Mouse (Mus musculus) hindbrain, embryonic 13.5 days (tissue): ENCODE measurements at regions not wholly inside any gene's neighbourhood (a gene's known extent, or its start where the extent isn't known, plus 50 kb on each side); places are given as distances from the start of the nearest gene placed in this dataset.

Experiments used
- ATAC-seq: fragments of 200-750 bp; cut with Nextera tagmentation; 2 replicates; pipeline ENCODE4 v1.8.0; 2017; ENCODE audit warnings: moderate TSS enrichment; ENCODE audit not compliant: low FRiP score
- H3K27ac ChIP-seq: fragments of 300-500 bp; sonication (generic); 2 replicates; pipeline ENCODE4 v1.5.1; 2015; ENCODE audit warnings: inconsistent platforms, mild to moderate bottlenecking, moderate library complexity
- H3K27me3 ChIP-seq: fragments of 300-500 bp; sonication (generic); 2 replicates; pipeline ENCODE4 v1.6.1; 2015; ENCODE audit warnings: mild to moderate bottlenecking, inconsistent platforms
- H3K36me3 ChIP-seq: fragments of 300-500 bp; sonication (generic); 2 replicates; pipeline ENCODE4 v1.6.1; 2015; ENCODE audit warnings: mild to moderate bottlenecking, inconsistent platforms
- H3K4me1 ChIP-seq: fragments of 300-500 bp; sonication (generic); replicated peaks from 2 replicates; pipeline ENCODE4 v1.6.1; 2015; ENCODE audit warnings: inconsistent platforms
- H3K4me2 ChIP-seq: fragments of 300-500 bp; sonication (generic); 2 replicates; pipeline ENCODE4 v1.6.1; 2015; ENCODE audit warnings: inconsistent platforms, mild to moderate bottlenecking, moderate library complexity
- H3K4me3 ChIP-seq: fragments of 300-500 bp; sonication (generic); 2 replicates; pipeline ENCODE4 v1.5.1; 2015; ENCODE audit warnings: mild to moderate bottlenecking, inconsistent platforms
- H3K9ac ChIP-seq: fragments of 300-500 bp; sonication (generic); 2 replicates; pipeline ENCODE4 v1.6.1; 2015; ENCODE audit warnings: mild to moderate bottlenecking, inconsistent platforms
- H3K9me3 ChIP-seq: fragments of 300-500 bp; sonication (generic); 2 replicates; pipeline ENCODE4 v1.6.1; 2016; ENCODE audit warnings: inconsistent platforms
- WGBS: fragments of 180-500 bp; shearing (Covaris S2); methylation state at CpG from one replicate; pipeline ENCODE4 v1.1.7; 2015; 5-methylcytosine and 5-hydroxymethylcytosine counted together

DNA sequence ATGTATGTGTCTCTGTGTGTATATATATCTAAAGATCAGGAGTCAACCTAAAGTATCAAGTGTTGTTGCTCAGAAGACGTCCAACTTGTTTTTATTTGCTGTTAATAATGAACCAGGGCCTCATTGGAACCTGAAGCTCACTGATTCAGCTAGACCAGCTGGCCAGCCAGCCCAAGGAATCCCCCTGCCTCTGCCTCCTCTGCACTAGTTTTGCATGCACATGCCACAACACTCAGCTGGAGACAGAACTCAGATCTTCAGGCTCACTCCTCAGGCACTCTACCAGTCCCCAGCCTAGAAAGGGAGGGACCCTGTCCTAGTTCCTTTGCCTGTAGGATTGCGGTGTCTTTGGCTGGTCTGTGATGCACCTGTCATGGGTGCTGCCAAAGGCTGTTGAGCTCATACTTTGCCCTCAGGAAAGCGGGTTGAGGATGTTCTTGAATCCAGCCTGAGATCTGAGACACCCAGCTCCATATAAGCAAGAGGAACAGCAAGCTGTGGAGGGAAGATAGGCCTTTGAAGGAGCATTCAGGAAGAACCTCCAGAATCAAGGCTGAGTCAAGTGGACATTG lies 247.5 kb downstream of the Rplp1 start:
- peaks cover 12% of the 10 kb centered on the region; the same call in 1 of the 2 replicates for H3K4me1 ChIP-seq
- H3K9ac ChIP-seq: no peak overlapping the region
- H3K9me3 ChIP-seq: peaks cover 2% of the 10 kb centered on the region; the same call in 1 of the 2 replicates
- no peaks in the 10 kb centered on the region for H3K36me3 ChIP-seq
- no peak overlapping the region for H3K27ac ChIP-seq
- no peak overlapping the region for H3K4me3 ChIP-seq
- no peak for ATAC-seq
- no peak overlapping the region for H3K4me2 ChIP-seq
- 90% methylated on average over 3 of the region's 3 CpGs for WGBS
- H3K27me3 ChIP-seq: peaks cover 5% of the 10 kb centered on the region

DNA sequence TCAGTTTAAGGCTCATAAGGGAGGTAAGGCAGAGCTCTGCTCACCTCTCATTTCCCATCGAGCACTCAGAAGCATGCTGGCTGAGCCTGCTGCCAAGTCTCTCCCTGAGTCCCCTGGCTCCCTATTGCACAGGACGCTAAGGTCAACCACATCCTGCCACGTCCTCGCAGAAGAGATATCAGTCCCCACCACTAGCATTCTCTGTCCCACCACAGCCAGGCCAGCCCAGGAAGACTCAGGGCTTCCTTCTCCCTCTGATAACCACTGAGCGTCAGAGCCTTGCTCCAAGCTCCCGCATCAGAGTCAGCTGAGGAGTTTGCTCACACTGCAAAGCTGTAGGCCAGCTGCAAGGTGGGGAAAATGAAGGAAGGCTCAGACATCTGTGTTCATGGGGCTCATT lies 248.2 kb downstream of the Rplp1 start:
- peaks cover 2% of the 10 kb centered on the region; the same call in 1 of the 2 replicates for H3K9me3 ChIP-seq
- WGBS: 85% methylated on average over 6 of the region's 6 CpGs
- H3K4me3 ChIP-seq: no peak overlapping the region
- H3K27ac ChIP-seq: no peak overlapping the region
- H3K4me2 ChIP-seq: no peak overlapping the region
- no peak for ATAC-seq
- no peaks in the 10 kb centered on the region for H3K36me3 ChIP-seq
- peaks cover 5% of the 10 kb centered on the region for H3K27me3 ChIP-seq
- H3K4me1 ChIP-seq: peaks cover 12% of the 10 kb centered on the region; the same call in 1 of the 2 replicates
- H3K9ac ChIP-seq: no peak overlapping the region

DNA sequence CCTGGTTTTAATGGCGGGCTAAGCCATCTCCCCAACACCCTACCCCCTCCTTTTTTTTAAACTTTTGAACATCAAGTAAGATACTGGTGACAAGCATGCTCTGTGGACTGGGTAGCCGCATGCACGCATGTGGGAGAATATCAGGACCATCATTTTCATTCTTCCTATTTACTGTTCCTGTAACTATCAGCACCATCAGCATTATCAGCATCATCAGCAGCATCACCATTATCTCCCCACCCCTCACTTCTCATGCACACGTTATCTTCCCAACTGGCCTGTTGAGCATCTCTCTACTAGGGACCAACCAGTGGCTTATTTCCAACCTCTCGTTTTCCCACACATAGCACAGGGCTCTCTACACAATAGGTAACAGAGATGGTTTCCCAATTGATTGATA lies 249.1 kb downstream of the Rplp1 start:
- ATAC-seq: no peak
- WGBS: 92% methylated on average over 5 of the region's 5 CpGs
- H3K4me2 ChIP-seq: no peak overlapping the region
- peaks cover 5% of the 10 kb centered on the region; the same call in 1 of the 2 replicates for H3K27me3 ChIP-seq
- peaks cover 2% of the 10 kb centered on the region; the same call in 1 of the 2 replicates for H3K9me3 ChIP-seq
- peaks cover 12% of the 10 kb centered on the region; the same call in 1 of the 2 replicates for H3K4me1 ChIP-seq
- no peak overlapping the region for H3K27ac ChIP-seq
- H3K9ac ChIP-seq: no peak overlapping the region
- no peaks in the 10 kb centered on the region for H3K36me3 ChIP-seq
- no peak overlapping the region for H3K4me3 ChIP-seq

DNA sequence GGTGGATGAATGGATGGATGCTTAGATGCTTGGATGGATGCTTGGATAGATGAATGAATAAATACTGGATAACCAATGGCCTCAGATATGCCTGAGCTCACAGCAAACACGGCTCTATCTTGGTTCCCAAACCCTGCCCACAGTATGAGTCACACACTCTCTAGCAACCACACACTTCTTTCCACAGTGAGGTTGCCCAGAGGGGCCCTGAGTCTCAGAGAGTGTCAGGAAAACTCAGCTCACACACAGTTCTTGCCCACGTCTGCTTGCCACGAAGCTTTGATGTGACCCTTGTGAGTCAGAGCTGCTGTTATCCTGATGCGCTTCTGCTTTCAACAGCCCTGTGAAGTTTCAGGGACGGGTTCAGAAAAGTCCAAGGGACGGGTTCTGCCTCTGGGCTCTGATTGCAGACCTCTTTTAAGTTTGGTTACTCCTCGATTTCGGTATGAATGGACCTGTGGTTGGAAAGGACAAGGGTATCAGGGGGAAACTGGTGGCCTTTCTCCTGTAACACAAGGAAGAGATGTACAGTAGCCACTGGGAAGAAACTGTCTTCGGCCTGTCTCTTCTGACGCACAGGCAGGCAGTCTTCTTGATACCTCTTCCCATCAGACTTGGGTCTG lies 250.2 kb downstream of the Rplp1 start:
- H3K4me1 ChIP-seq: 0 out of 2 replicates have a peak, but pooled peaks cover 1% of the 10 kb centered on the region
- no peak overlapping the region for H3K4me3 ChIP-seq
- ATAC-seq: no peak
- no peaks in the 10 kb centered on the region for H3K36me3 ChIP-seq
- 91% methylated on average over 10 of the region's 10 CpGs for WGBS
- peaks cover 2% of the 10 kb centered on the region; the same call in 1 of the 2 replicates for H3K9me3 ChIP-seq
- H3K4me2 ChIP-seq: no peak overlapping the region
- peaks cover 7% of the 10 kb centered on the region; the same call in 1 of the 2 replicates for H3K27me3 ChIP-seq
- H3K27ac ChIP-seq: no peak overlapping the region
- no peak overlapping the region for H3K9ac ChIP-seq

DNA sequence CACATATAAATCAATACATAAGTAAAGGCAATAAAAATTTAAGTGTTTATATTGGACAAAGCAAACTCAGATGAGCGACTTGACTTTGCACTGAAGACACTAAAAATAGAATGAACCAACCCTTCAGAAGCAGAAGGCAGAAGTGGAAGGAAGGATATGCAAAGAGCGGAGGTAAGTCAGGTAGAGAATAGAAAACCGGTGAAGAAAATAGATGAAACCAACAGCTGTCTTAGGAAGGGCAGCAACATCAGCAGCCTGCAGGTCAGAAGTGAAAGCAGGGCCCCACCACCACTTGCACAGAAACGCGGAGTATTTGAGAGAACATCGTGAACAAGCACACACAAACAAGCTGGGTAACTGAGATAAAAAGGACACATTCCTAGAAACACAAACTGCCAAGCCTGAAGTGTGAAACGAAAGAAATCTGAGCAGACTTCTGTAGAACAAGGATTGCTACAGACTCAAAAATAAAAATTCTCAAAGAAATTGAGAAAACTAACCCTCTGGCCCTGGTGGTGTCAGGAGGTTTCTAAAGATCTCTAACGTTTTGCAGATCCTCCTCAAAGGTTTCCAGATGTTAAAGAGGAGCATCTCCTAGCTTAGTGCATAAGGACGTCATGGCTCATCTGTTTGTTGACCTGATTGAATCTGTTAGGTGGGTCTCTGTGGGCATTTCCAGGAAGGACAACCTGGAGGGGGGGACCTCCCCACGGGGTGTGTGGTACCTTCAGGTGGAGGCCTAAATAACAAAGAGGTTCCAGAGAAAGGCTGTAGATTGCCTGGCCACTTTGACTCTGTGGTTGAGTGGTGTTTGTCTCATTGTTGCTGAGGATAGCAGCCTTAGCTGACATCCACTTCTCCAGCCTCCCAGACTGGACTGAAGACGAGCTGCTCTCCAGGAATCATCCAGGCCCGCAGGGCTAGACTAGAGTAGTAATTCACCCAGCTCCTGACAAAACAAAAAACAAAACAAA lies 252.0 kb downstream of the Rplp1 start:
- H3K4me1 ChIP-seq: no peaks in the 10 kb centered on the region
- no peak overlapping the region for H3K9ac ChIP-seq
- no peak overlapping the region for H3K4me3 ChIP-seq
- H3K27ac ChIP-seq: no peak overlapping the region
- H3K36me3 ChIP-seq: no peaks in the 10 kb centered on the region
- 82% methylated on average over 12 of the region's 12 CpGs for WGBS
- no peak for ATAC-seq
- peaks cover 2% of the 10 kb centered on the region; the same call in 1 of the 2 replicates for H3K9me3 ChIP-seq
- H3K27me3 ChIP-seq: peaks cover 8% of the 10 kb centered on the region; the same call in 1 of the 2 replicates
- H3K4me2 ChIP-seq: no peak overlapping the region

DNA sequence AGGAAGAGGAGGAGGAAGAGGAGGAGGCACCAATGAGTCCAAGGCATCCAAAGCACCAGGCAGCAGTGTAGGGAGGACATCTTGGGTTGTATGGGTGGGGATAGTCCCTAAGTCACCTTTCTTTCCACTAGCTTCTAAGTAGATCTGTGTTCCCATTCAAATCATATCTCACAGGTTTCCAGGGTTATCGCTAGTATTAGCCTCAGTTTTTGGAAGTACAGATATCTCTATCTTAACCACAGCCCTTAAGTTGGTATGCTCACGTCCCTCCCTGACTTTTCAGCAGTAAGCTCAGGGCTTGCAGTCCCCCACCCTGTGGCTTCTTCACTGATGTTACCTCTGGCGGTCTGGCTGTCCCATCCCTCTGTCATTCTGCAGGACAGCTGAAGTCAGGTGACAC lies 254.2 kb downstream of the Rplp1 start:
- WGBS: 87% methylated on average over 3 of the region's 3 CpGs
- Histone ChIP-seq H3K4me1 (0 out of 2 replicates have a peak, but pooled peaks cover 2% of the 10 kb centered on the region), H3K27ac (no peak overlapping the region), H3K4me3 (no peak overlapping the region), H3K36me3 (no peaks in the 10 kb centered on the region), H3K9ac (no peak overlapping the region), H3K9me3 (peaks cover 2% of the 10 kb centered on the region; the same call in 1 of the 2 replicates), H3K27me3 (0 out of 2 replicates have a peak, but pooled peaks cover 9% of the 10 kb centered on the region), H3K4me2 (no peak overlapping the region)
- ATAC-seq: no peak

DNA sequence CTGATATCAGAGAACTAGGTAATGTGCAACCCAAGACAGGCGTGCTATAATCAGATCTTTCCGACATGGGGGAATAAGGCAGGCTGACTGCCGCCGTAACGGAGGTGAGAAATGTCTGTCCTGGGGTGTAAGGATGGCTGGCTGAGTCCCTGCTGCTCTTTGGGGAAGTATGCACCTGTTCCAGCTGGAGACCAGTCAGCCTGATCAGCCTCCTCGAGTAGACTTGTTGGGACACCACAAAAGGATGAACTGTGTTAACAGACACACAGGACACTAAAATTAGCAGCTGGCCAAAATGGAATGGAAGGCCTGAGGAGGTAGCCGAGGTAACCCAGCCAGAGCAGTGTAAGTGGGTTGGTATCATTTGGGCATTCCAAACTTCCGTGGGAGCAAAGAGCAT lies 256.3 kb downstream of the Rplp1 start:
- Histone ChIP-seq H3K9me3 (peaks cover under 1% of the 10 kb centered on the region; the same call in 1 of the 2 replicates), H3K4me3 (no peak overlapping the region), H3K9ac (no peak overlapping the region), H3K4me2 (no peak overlapping the region), H3K36me3 (no peaks in the 10 kb centered on the region), H3K27me3 (0 out of 2 replicates have a peak, but pooled peaks cover 9% of the 10 kb centered on the region), H3K4me1 (0 out of 2 replicates have a peak, but pooled peaks cover 4% of the 10 kb centered on the region), H3K27ac (no peak overlapping the region)
- 89% methylated on average over 8 of the region's 8 CpGs for WGBS
- ATAC-seq: no peak

DNA sequence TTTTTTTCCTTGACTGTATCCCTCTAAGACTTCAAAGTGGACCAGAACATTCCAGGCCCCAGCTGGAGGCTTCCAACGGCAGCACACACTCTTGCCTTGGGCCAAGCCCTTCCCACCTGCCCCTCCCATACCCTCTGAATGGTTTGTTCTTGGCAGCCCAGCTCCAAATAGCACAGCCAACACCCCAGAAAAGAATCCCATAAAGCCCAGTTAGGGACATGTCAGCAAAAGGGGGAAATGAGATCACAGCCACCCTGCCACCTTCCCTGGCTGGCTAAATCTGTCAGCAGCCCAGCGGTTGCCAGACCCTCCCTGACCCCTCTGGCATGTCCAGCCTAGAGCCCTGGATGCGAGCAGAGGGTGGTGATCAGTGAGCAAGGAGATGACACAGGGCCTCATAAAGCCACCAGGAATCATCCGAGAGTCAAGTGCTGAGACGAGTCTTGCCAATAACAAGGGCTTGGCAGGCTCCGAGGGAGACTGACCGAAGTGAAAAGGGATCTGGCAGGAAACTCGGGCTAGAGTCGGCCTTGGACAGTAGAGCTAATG lies 258.8 kb downstream of the Rplp1 start:
- 73% methylated on average over 9 of the region's 9 CpGs for WGBS
- Histone ChIP-seq H3K4me2 (no peak overlapping the region), H3K36me3 (no peaks in the 10 kb centered on the region), H3K27ac (no peak overlapping the region), H3K27me3 (0 out of 2 replicates have a peak, but pooled peaks cover 9% of the 10 kb centered on the region), H3K9ac (no peak overlapping the region), H3K4me1 (0 out of 2 replicates have a peak, but pooled peaks cover 4% of the 10 kb centered on the region), H3K4me3 (no peak overlapping the region), H3K9me3 (no peaks in the 10 kb centered on the region)
- no peak for ATAC-seq

DNA sequence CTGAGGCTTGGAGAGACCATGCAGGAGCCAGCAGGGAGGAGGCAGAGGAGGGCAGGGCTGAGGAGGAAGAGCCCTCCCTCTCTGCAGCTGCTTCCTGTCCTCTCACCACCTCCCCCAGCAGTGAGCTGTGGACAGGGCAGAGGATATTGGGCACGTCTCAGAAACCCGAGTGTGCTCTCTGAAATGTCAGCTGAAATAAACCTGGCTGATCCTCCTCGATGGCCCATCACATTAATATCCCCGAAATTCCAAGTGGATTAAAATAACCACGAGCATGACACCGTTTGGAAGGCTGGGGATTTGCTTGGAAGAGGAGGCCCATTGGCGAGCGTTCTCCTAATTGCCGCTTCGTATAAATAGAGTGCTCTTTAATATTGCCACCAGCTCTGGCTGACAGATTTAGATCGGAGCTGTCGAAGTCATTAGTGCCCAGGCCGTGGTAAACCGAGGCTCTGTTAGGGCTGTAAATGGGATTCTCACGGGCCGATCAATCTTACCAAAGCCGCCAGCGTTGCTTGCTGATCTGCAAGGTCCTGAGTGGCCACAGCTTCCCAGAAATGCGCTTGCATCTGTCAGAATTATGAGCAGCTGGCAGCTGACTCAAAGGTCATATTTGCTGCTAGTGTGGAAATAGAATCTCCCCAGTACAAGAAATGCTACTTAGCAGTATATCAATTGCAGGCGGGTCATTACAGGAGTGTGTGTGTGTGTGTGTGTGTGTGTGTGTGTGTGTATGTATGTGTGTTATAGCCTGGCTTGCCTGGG lies 268.5 kb downstream of the Rplp1 start:
- Histone ChIP-seq H3K4me3 (no peak overlapping the region), H3K27ac (peak overlapping the region; percentile 69), H3K36me3 (no peaks in the 10 kb centered on the region), H3K9me3 (no peaks in the 10 kb centered on the region), H3K4me2 (peak overlapping the region; percentile 0; the same call in 1 of the 2 replicates), H3K9ac (no peak overlapping the region), H3K27me3 (peaks cover 3% of the 10 kb centered on the region; the same call in 1 of the 2 replicates), H3K4me1 (peaks cover 17% of the 10 kb centered on the region)
- whole genome bisulfite sequencing: 45% methylated on average over 20 of the region's 20 CpGs
- peak; percentile 82 for ATAC-seq

DNA sequence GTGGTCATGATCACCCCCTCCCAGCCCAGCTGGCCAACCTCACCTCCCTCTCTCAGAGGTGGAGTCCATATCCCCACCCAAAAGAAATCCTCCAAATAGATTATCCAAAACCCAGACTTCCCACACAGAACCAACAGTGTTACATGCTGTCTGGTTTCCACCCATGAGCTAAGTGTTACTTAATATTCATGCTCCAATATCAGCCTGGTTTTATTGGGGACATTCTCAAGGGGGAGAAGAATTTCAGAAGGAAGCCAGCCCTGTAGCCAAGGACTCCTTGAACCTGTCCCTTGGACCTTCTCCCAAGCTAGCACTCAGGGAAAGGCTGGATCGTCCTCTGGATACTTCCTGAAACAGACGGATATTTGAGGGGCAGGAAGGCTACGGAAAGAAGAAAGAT lies 268.6 kb downstream of the Tle3 start:
- ATAC-seq: no peak
- peaks cover 19% of the 10 kb centered on the region; the same call in 1 of the 2 replicates for H3K27me3 ChIP-seq
- no peak overlapping the region for H3K27ac ChIP-seq
- no peak overlapping the region for H3K9ac ChIP-seq
- no peak overlapping the region for H3K4me3 ChIP-seq
- WGBS: 93% methylated on average over 3 of the region's 3 CpGs
- no peaks in the 10 kb centered on the region for H3K9me3 ChIP-seq
- H3K4me2 ChIP-seq: no peak overlapping the region
- peaks cover 4% of the 10 kb centered on the region for H3K4me1 ChIP-seq
- no peaks in the 10 kb centered on the region for H3K36me3 ChIP-seq

DNA sequence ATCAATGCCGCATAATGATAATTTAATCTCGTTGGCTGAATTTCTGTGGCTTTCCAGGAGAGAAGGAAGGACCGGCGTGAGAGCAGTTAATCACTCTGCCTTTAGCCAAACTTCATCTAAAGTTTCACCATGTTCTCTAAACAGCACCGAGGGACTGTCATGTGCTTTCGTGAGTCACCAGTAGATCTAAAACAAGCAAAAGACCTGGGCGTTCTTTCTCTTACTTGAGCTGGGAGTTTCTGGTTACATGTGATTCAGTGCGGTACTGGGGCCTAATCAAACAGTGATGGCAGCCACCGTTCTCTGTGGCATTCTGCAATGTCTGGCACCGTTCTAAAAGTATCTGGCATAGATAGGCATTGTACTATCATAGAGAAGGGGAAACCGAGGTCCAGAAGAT lies 266.7 kb downstream of the Tle3 start:
- Histone ChIP-seq H3K4me1 (0 out of 2 replicates have a peak, but pooled peaks cover 3% of the 10 kb centered on the region), H3K36me3 (no peaks in the 10 kb centered on the region), H3K4me3 (no peak overlapping the region), H3K27me3 (peaks cover 25% of the 10 kb centered on the region; the same call in 1 of the 2 replicates), H3K9ac (no peak overlapping the region), H3K9me3 (no peaks in the 10 kb centered on the region), H3K27ac (no peak overlapping the region), H3K4me2 (no peak overlapping the region)
- 95% methylated on average over 11 of the region's 11 CpGs for WGBS
- no peak for ATAC-seq
